Mouse (Mus musculus) neural tube, embryonic 13.5 days (tissue): ENCODE results near the gene Prss23. TPM values are rescaled to one million over a fixed set of nuclear protein-coding genes. Genes with fewer than 3 reads are reported as not detected.

Source experiments
- polyA plus RNA-seq: library from polyadenylated mRNA; unstranded; fragments of >200 nt; fragmentation: Nextera tagmentation; extraction: Ambion mirVana; gene quantifications from 2 replicates; pipeline ENCODE4 v1.2.1, GENCODE M21; 2015

Gene Prss23
- polyA plus RNA-seq, 1 experiment from 2014 or later = 17.0 TPM

Other genes starting within 250 kb of the Prss23 start
- gene Tmem135, start 123.0 kb downstream of the Prss23 start, polyA plus RNA-seq = 20.6 and 21.3 TPM in 2 replicates
- 2.2 and 2.5 TPM in 2 replicates for gene Fzd4, start 122.8 kb downstream of the Prss23 start, polyA plus RNA-seq
- gene Me3, start 105.2 kb upstream of the Prss23 start, polyA plus RNA-seq = 3.1 and 5.1 TPM in 2 replicates